Mouse (Mus musculus) hindbrain, embryonic 12.5 days (tissue): ENCODE data around the gene Nes. TPM values are rescaled to one million over a fixed set of nuclear protein-coding genes. Genes with fewer than 3 reads are reported as not detected.
A peak's percentile ranks its signal among the peaks of the same experiment; 100 is the strongest.

ENCODE experiments used
- ATAC-seq: fragments of 200-750 bp; cut with Nextera tagmentation; 2 replicates; pipeline ENCODE4 v1.8.0; 2017; ENCODE audit warnings: moderate TSS enrichment; ENCODE audit not compliant: low FRiP score
- H3K27ac ChIP-seq: fragments of 300-500 bp; sonication (generic); 2 replicates; pipeline ENCODE4 v1.5.1; 2016; ENCODE audit warnings: mild to moderate bottlenecking
- H3K27me3 ChIP-seq: fragments of 300-500 bp; sonication (generic); 2 replicates; pipeline ENCODE4 v1.6.1; 2016; ENCODE audit warnings: mild to moderate bottlenecking
- H3K36me3 ChIP-seq: fragments of 300-500 bp; sonication (generic); 2 replicates; pipeline ENCODE4 v1.6.1; 2016; ENCODE audit warnings: mild to moderate bottlenecking
- H3K4me1 ChIP-seq: fragments of 300-500 bp; sonication (generic); 2 replicates; pipeline ENCODE4 v1.6.1; 2016
- H3K4me2 ChIP-seq: fragments of 300-500 bp; sonication (generic); replicated peaks from 2 replicates; pipeline ENCODE4 v1.6.1; 2016; ENCODE audit warnings: mild to moderate bottlenecking
- H3K4me3 ChIP-seq: fragments of 300-500 bp; sonication (generic); 2 replicates; pipeline ENCODE4 v1.5.1; 2016; ENCODE audit warnings: mild to moderate bottlenecking
- H3K9ac ChIP-seq: fragments of 300-500 bp; sonication (generic); 2 replicates; pipeline ENCODE4 v1.6.1; 2016; ENCODE audit warnings: mild to moderate bottlenecking, moderate library complexity
- H3K9me3 ChIP-seq: fragments of 300-500 bp; sonication (generic); replicated peaks from 2 replicates; pipeline ENCODE4 v1.6.1; 2016; ENCODE audit warnings: mild to moderate bottlenecking
- WGBS: fragments of 180-500 bp; shearing (Covaris S2); methylation state at CpG from one replicate; pipeline ENCODE4 v1.1.7; 2016; 5-methylcytosine and 5-hydroxymethylcytosine counted together
- polyA plus RNA-seq: library from polyadenylated mRNA; unstranded; fragments of >200 nt; fragmentation: Nextera tagmentation; extraction: Ambion mirVana; gene quantifications from 2 replicates; pipeline ENCODE4 v1.2.1, GENCODE M21; 2016

The Nes gene
- polyA plus RNA-seq, 1 experiment from 2014 or later, result 136 TPM

DNA sequence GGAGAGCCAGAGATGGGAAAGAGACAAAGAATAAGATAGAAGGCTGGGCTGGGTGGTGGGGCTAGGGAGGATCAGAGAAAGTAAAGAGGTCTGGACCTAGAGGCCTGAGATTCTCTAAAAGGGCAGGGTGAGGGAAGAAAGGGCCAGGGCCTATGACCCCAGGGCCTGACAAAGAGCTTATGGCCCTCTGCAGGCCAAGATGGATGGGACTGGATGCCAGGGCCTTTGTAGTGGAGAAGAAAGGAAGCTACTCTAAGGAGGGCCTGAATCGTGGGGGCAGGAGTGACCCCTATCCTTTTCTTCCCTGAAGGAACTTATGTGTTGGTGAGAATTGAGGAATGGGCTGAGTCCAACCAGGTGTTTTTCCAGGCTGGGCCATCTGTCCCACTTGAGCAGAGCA is 12.8 kb upstream of the Nes start:
- H3K4me3 ChIP-seq, result no peak overlapping the region
- no peaks in the 10 kb centered on the region for H3K9me3 ChIP-seq
- H3K36me3 ChIP-seq, result 0 out of 2 replicates have a peak, but pooled peaks cover 4% of the 10 kb centered on the region
- H3K27ac ChIP-seq, result no peak overlapping the region
- no peaks in the 10 kb centered on the region for H3K27me3 ChIP-seq
- no peak overlapping the region for H3K4me2 ChIP-seq
- no peak for ATAC-seq
- H3K4me1 ChIP-seq, result peaks cover 35% of the 10 kb centered on the region
- no peak overlapping the region for H3K9ac ChIP-seq
- WGBS, result 4% methylated on average over 1 of the region's 1 CpGs

DNA sequence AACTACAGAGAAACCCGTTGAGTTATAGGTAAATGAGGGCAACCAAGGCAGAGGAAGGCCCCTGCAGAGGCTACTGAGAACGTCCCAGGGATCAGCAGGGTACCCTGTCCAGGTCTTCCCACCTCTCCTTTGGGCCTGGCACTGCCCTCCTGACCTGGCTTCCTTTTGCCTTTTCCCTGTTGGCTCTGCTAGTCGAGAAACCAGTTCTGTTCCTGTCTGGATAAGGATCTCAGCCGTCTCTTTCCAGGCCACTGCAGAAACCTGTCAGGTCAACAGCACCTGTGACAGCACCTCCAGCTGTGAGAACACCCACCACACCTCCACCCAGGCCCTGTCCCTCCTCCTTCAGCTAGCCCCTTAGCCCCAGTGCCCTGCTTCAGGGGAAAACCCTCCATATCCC is 12.4 kb upstream of the Nes start:
- WGBS, result 11% methylated on average over 4 of the region's 4 CpGs
- Histone ChIP-seq H3K27me3 (no peaks in the 10 kb centered on the region), H3K4me1 (peaks cover 32% of the 10 kb centered on the region), H3K4me2 (no peak overlapping the region), H3K36me3 (0 out of 2 replicates have a peak, but pooled peaks cover 2% of the 10 kb centered on the region), H3K27ac (no peak overlapping the region), H3K9me3 (no peaks in the 10 kb centered on the region), H3K9ac (no peak overlapping the region), H3K4me3 (no peak overlapping the region)
- no peak for ATAC-seq

- Histone ChIP-seq H3K27me3 (no peaks in the 10 kb centered on the region), H3K9ac (no peak overlapping the region), H3K36me3 (no peaks in the 10 kb centered on the region), H3K9me3 (no peaks in the 10 kb centered on the region), H3K4me2 (no peak overlapping the region), H3K27ac (peak overlapping the region; percentile 97; the same call in 1 of the 2 replicates), H3K4me3 (no peak overlapping the region), H3K4me1 (peaks cover 31% of the 10 kb centered on the region)
- ATAC-seq, result no peak
- WGBS, result 14% methylated on average over 1 of the region's 1 CpGs
Measured at GRCm38 (mm10) chr3:87958967-87959366, 11.9 kb upstream of the Nes start.

DNA sequence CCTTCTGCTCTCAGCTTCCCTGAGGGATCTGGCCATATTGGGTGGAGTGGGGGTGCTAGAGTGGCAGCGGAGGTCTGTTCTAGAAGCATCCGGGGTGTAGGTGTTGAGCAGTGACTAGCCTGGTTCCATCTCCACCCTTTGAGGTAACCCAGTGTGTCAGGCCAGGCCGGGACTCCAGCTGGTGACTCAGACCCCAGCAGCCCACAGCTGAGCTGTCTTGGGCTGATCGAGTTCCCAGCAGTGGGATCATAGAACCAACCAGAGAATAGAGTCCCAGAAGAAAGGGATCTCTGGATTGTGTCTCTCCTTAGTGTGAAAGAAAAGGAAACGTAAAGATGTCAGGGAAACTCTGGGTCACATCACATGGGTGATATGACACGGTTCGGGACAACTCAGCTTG is 11.5 kb upstream of the Nes start:
- Histone ChIP-seq H3K4me2 (no peak overlapping the region), H3K9me3 (no peaks in the 10 kb centered on the region), H3K9ac (no peak overlapping the region), H3K27ac (peak overlapping the region; percentile 97), H3K4me3 (no peak overlapping the region), H3K27me3 (no peaks in the 10 kb centered on the region), H3K4me1 (peaks cover 31% of the 10 kb centered on the region), H3K36me3 (no peaks in the 10 kb centered on the region)
- 35% methylated on average over 7 of the region's 7 CpGs for WGBS
- no peak for ATAC-seq

DNA sequence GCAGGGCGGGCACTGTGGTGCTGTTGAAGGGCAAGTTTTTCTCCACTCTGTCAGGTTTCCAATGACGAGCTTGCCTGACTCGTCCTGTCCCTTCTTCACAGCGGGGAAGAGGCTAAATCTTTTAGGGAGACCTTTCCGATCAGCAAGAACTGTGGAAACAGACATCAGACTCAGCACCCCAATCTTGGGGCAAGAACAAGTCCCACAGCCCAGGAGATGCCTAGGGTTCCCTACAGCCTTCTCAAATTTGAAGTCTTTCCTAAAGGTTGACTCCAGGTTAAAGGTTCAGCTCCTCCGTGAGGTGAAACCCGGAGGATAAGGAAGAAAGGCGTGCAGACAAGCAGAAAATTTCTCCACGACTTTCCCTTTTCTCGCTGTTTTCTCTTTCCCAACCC is 10.7 kb upstream of the Nes start:
- 2% methylated on average over 10 of the region's 10 CpGs for WGBS
- H3K27ac ChIP-seq, result peak overlapping the region; percentile 97
- H3K9me3 ChIP-seq, result no peaks in the 10 kb centered on the region
- no peak for ATAC-seq
- H3K4me3 ChIP-seq, result peak overlapping the region; percentile 37
- H3K27me3 ChIP-seq, result no peaks in the 10 kb centered on the region
- H3K36me3 ChIP-seq, result no peaks in the 10 kb centered on the region
- peaks cover 31% of the 10 kb centered on the region for H3K4me1 ChIP-seq
- H3K9ac ChIP-seq, result peak overlapping the region; percentile 77
- peak overlapping the region; percentile 65 for H3K4me2 ChIP-seq

DNA sequence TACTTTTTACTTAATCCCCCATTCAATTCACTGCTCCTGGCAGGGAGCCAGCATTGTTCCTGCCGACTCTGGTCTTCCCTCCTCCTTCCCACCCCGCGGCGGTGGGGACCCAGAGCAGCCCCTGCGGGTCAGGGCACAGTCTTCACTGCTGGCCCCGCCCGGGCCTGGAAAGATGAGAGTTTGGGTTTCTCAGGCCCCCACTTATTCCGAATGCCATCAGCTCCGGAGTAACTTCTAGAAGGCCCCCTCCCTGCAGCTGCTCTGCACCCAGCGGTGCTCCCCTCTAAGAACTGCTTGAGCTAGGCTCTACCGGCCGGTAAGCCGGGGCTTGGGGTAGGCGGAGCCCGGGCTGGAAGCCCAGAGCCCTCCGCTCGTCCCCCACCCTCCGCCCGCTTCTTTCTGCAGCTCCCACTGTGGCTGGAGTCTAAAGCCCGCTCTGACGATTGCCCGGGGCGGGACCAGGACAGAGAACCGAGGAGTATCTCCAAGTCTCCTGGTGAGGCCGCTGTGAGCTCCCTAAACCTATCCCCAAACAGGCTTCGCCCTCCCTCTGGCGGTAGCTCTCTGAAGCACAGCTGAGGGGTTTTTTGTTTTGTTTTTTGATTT is 10.2 kb upstream of the Nes start:
- Histone ChIP-seq H3K36me3 (no peaks in the 10 kb centered on the region), H3K27me3 (no peaks in the 10 kb centered on the region), H3K4me3 (peak overlapping the region; percentile 37), H3K4me1 (peaks cover 31% of the 10 kb centered on the region), H3K9ac (peak overlapping the region; percentile 77), H3K4me2 (peak overlapping the region; percentile 65), H3K9me3 (no peaks in the 10 kb centered on the region), H3K27ac (peak overlapping the region; percentile 97)
- under 1% methylated on average over 27 of the region's 27 CpGs for WGBS
- ATAC-seq, result peak; percentile 97

GRCm38 (mm10) chr3:87970184-87970938 is 517 bp upstream of the Nes start:
- no peaks in the 10 kb centered on the region; the same call in 1 of the 2 replicates for H3K36me3 ChIP-seq
- H3K4me3 ChIP-seq, result peak overlapping the region; percentile 69
- H3K9ac ChIP-seq, result peak overlapping the region; percentile 86
- no peaks in the 10 kb centered on the region for H3K9me3 ChIP-seq
- 1% methylated on average over 21 of the region's 21 CpGs for WGBS
- peak overlapping the region; percentile 55 for H3K27ac ChIP-seq
- peaks cover 2% of the 10 kb centered on the region; the same call in 1 of the 2 replicates for H3K27me3 ChIP-seq
- H3K4me1 ChIP-seq, result peaks cover 49% of the 10 kb centered on the region
- ATAC-seq, result no peak
- H3K4me2 ChIP-seq, result peak overlapping the region; percentile 93

DNA sequence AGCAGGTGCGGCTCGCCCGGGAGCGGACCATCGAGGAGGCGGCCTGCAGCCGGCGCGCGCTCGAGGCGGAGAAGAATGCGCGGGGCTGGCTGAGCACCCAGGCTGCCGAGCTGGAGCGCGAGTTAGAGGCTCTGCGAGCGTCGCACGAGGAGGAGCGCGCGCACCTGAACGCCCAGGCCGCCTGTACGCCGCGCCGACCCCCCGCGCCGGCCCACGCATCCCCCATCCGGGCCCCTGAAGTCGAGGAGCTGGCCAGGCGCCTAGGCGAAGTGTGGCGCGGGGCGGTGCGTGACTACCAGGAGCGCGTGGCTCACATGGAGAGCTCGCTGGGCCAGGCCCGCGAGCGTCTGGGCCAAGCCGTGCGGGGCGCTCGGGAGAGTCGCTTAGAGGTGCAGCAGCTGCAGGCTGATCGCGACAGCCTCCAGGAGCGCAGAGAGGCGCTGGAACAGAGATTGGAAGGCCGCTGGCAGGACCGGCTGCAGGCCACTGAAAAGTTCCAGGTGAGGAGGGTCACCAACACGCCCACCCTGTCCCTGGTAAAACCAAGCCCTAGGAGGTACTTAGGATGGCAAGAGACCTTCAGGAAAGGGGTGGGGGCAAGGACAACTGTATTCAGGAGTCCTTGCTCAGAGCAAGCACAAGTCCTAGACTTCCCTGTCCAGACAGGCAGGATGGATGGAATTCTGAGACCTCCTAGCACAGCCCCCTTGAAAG is 768 bp downstream of the Nes start:
- Histone ChIP-seq H3K9ac (peak overlapping the region; percentile 86), H3K4me2 (peak overlapping the region; percentile 93), H3K9me3 (no peaks in the 10 kb centered on the region), H3K4me1 (peaks cover 49% of the 10 kb centered on the region), H3K27ac (peak overlapping the region; percentile 92), H3K36me3 (peaks cover 8% of the 10 kb centered on the region), H3K4me3 (peak overlapping the region; percentile 69), H3K27me3 (peaks cover 2% of the 10 kb centered on the region; the same call in 1 of the 2 replicates)
- WGBS, result under 1% methylated on average over 54 of the region's 60 CpGs
- 0 out of 2 replicates have a peak, but pooled peaks have one; percentile 9 for ATAC-seq

DNA sequence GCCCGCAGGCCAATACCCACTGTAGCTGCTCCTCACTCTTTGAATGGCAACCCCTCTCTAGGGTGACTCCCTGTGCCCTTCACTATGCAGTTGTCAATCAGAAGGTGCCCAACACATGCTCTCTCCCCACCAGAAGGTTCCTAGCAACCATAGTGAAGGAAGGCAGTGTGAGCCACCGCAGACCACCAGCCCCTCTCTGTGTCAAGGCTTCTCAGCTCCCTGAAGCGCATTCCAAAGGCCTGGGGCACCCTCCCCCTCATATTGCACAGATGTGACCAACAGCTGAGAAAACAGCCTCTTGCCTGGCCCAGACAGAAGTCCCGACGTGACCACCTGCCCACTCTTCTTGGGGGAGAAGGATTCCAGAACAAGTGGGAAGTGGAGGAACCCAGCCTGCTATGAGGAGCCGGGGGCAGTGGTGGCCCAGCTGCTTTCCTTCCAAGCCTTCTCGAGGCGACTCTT is 1.4 kb downstream of the Nes start:
- Histone ChIP-seq H3K9ac (peak overlapping the region; percentile 86), H3K27ac (peak overlapping the region; percentile 92), H3K9me3 (no peaks in the 10 kb centered on the region), H3K4me3 (peak overlapping the region; percentile 69), H3K4me1 (peaks cover 49% of the 10 kb centered on the region), H3K36me3 (peaks cover 14% of the 10 kb centered on the region), H3K27me3 (peaks cover 2% of the 10 kb centered on the region; the same call in 1 of the 2 replicates), H3K4me2 (peak overlapping the region; percentile 93)
- peak; percentile 65 for ATAC-seq
- WGBS, result 4% methylated on average over 8 of the region's 8 CpGs

GRCm38 (mm10) chr3:87972776-87973175 is 1.9 kb downstream of the Nes start:
- 14% methylated on average over 5 of the region's 5 CpGs for WGBS
- peaks cover 18% of the 10 kb centered on the region for H3K36me3 ChIP-seq
- ATAC-seq, result no peak
- H3K27me3 ChIP-seq, result peaks cover 2% of the 10 kb centered on the region; the same call in 1 of the 2 replicates
- H3K9me3 ChIP-seq, result no peaks in the 10 kb centered on the region
- H3K4me2 ChIP-seq, result peak overlapping the region; percentile 93
- H3K27ac ChIP-seq, result peak overlapping the region; percentile 92
- peaks cover 49% of the 10 kb centered on the region for H3K4me1 ChIP-seq
- peak overlapping the region; percentile 69 for H3K4me3 ChIP-seq
- peak overlapping the region; percentile 86 for H3K9ac ChIP-seq

DNA sequence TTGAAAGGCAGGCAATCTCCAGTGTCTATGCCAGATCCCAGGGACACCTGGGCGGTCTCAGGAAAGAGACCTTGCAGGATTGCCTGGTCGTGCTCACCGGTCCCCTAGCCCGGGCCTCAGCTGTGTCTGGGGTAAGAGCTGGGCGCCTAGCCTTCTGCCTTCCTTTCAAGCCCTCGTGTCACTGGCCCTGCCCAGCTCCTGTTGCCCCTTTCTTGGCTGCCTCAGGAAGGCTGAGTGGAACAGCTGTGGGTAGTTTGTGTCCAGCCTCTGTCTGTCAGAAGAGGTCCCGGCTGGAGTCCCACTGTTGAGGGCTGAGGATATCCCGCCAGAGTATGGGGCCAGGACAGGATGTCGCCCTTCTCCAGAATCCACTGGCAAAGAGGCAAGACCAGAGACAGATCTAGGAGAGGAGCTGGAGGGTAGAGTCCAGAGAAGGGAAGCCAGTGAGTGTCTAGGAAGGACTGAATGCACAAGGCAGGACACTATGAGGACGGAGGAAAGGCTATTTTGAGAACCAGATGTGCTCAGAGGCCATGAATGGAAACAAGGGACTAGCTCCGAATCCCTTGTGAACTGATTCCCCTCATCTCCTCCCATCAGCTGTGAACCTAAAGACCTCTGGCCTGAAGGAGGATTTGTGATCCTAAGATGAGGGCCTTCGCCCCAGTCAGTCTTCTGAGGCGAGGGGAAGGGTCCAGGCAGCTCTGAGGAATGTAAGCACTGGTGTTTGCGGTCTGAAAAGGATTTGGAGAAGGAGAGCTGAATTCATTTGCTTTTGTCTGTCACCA is 2.9 kb downstream of the Nes start:
- ATAC-seq, result 0 out of 2 replicates have a peak, but pooled peaks have one; percentile 1
- WGBS, result 14% methylated on average over 14 of the region's 14 CpGs
- peak overlapping the region; percentile 86 for H3K9ac ChIP-seq
- H3K27ac ChIP-seq, result peak overlapping the region; percentile 92
- H3K27me3 ChIP-seq, result peaks cover 2% of the 10 kb centered on the region; the same call in 1 of the 2 replicates
- peaks cover 55% of the 10 kb centered on the region for H3K4me1 ChIP-seq
- H3K36me3 ChIP-seq, result peaks cover 22% of the 10 kb centered on the region
- peak overlapping the region; percentile 93 for H3K4me2 ChIP-seq
- no peaks in the 10 kb centered on the region for H3K9me3 ChIP-seq
- H3K4me3 ChIP-seq, result peak overlapping the region; percentile 69
